Mouse (Mus musculus): Measurements from ENCODE around the gene Eps8. TPM values are rescaled to one million over a fixed set of nuclear protein-coding genes. Genes with fewer than 3 reads are reported as not detected.
A peak's percentile ranks its signal among the peaks of the same experiment; 100 is the strongest.

Gene Eps8
- polyA plus RNA-seq, 1 experiment from 2014 or later, result 8.6 TPM

DNA sequence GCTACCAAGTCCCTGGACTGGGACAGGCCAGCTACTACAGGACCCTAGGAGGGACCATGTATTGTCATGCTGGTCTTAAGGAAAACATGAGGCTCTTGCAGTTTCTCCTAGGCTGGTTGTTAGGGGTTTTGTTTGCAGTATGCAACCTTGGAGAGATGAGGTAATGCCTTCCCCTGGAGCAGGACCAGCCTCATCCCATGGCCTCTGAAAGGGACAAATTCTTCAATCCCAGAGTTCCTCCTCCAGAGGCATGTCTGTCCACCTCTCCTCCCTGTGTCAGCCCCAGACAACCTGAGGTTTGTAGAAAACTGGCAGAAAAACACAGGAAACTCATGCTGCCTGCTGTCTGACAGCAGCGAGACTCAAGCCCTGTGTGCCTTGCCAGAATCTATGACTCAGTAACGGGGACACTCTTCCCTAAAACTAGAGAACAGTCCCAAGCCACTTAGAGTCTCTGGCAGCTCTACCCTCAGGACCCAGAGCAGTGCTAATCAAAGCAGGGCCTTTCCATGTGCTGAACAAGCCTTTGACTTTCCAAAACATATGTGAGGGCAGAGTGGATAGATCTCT, 36.0 kb upstream of the Eps8 start:
- no peaks in the 10 kb centered on the region for H3K9me3 ChIP-seq (ENCODE audit: control insufficient read depth, low read length)
- ATAC-seq (ENCODE audit: insufficient number of reproducible peaks, low FRiP score, low TSS enrichment, low read depth), result no peak
- H3K4me2 ChIP-seq (ENCODE audit: low read depth, severe bottlenecking), result no peak overlapping the region
- H3K36me3 ChIP-seq (ENCODE audit: control insufficient read depth, insufficient read depth, low read length), result no peaks in the 10 kb centered on the region
- H3K4me1 ChIP-seq (ENCODE audit: control insufficient read depth, insufficient read depth, low read length), result no peaks in the 10 kb centered on the region
- no peak overlapping the region for H3K27ac ChIP-seq (replicated peaks; ENCODE audit: low read depth, low read length)
- no peak overlapping the region for H3K4me3 ChIP-seq (ENCODE audit: low read depth, low read length)
- H3K27me3 ChIP-seq (ENCODE audit: control insufficient read depth, insufficient read depth, low read length), result no peaks in the 10 kb centered on the region
- 85% methylated on average over 2 of the region's 2 CpGs for WGBS
- DNase-seq (ENCODE audit: low spot score), result no peak
- no peak overlapping the region for H3K9ac ChIP-seq (ENCODE audit: low read length)

DNA sequence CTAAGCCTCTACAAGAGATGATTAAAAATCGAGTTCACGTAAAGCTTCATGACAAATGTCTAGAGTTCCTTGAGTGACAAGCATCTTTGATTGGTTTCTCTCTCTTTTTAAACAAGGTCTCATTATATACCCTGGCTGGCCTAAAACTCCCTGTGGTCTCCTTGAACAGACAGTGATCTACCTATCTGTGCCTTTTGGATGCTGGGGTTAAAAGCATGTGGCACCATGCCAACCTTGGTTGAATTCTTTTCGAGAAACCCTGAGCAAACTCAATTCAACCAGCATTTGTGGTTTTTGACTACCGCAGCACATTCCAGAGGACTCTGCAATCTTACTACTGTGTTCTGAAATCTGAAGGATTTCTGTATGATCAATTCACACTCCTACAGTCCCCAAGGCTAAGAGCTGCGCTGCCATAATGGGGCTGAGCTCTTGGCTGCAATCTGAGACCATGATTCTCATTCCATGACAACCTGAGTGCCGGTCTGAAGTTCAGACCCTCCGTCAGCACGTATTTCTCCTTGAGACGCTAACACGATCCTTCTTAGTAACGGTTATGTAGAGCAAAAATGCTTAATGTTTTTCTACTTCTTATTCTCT, 33.9 kb upstream of the Eps8 start:
- Histone ChIP-seq H3K9ac (ENCODE audit: low read length) (no peak overlapping the region), H3K4me2 (ENCODE audit: low read depth, severe bottlenecking) (no peak overlapping the region)
- no peak for ATAC-seq (ENCODE audit: insufficient number of reproducible peaks, low FRiP score, low TSS enrichment, low read depth)

DNA sequence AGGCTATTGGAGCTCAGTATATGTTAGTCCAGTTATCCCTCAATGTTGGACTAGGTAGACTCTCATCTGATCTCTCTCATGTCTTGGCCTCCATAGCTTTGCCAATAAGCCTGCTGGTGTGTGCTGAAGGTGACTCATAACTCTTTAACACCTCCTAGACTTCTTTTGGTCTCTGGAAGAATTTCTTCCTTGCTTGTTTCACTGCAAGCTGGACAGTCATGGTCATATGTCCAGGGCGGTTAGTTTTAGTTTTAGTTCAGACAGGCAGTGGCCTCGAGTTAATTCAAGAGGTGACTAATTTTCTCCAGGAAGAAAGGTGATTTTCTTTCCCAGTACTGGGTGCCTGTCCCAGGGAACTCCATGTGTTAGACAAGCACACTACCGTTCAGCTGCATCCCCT, 33.4 kb upstream of the Eps8 start:
- Histone ChIP-seq H3K36me3 (ENCODE audit: control insufficient read depth, insufficient read depth, low read length) (no peaks in the 10 kb centered on the region), H3K4me2 (ENCODE audit: low read depth, severe bottlenecking) (no peak overlapping the region), H3K9ac (ENCODE audit: low read length) (no peak overlapping the region), H3K9me3 (ENCODE audit: control insufficient read depth, low read length) (no peaks in the 10 kb centered on the region), H3K4me3 (ENCODE audit: low read depth, low read length) (no peak overlapping the region), H3K27me3 (ENCODE audit: control insufficient read depth, insufficient read depth, low read length) (no peaks in the 10 kb centered on the region), H3K27ac (replicated peaks; ENCODE audit: low read depth, low read length) (no peak overlapping the region), H3K4me1 (ENCODE audit: control insufficient read depth, insufficient read depth, low read length) (no peaks in the 10 kb centered on the region)
- WGBS, result 86% methylated on average over 3 of the region's 3 CpGs
- no peak for ATAC-seq (ENCODE audit: insufficient number of reproducible peaks, low FRiP score, low TSS enrichment, low read depth)
- DNase-seq (ENCODE audit: low spot score), result no peak

More for the DNA sequence above, 33.9 kb upstream of the Eps8 start:
- H3K27me3 ChIP-seq (ENCODE audit: control insufficient read depth, insufficient read depth, low read length), result no peaks in the 10 kb centered on the region
- DNase-seq (ENCODE audit: low spot score), result no peak
- no peaks in the 10 kb centered on the region for H3K9me3 ChIP-seq (ENCODE audit: control insufficient read depth, low read length)
- 89% methylated on average over 11 of the region's 11 CpGs for WGBS
- H3K4me3 ChIP-seq (ENCODE audit: low read depth, low read length), result no peak overlapping the region
- H3K36me3 ChIP-seq (ENCODE audit: control insufficient read depth, insufficient read depth, low read length), result no peaks in the 10 kb centered on the region
- no peak overlapping the region for H3K27ac ChIP-seq (replicated peaks; ENCODE audit: low read depth, low read length)
- H3K4me1 ChIP-seq (ENCODE audit: control insufficient read depth, insufficient read depth, low read length), result no peaks in the 10 kb centered on the region

DNA sequence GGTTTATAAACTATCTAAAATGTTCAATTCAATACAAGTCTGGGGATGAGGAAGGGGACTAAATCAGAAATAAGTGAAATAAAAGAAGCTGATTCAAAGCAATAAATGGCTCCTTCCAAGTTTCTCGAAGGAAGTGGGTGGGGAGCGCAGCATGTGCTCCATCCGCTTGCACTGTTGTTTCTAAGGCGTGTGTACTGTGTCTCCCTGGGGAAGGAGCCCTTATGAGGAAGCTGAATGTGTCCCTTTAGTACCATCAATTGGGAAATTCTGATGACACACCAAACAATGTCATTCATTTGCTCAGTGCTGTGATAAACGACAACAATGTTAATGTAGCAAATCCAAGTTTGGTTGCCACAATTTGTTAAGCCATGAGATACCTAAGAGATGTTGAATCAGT, 33.0 kb upstream of the Eps8 start:
- DNase-seq (ENCODE audit: low spot score) (no peak), ATAC-seq (ENCODE audit: insufficient number of reproducible peaks, low FRiP score, low TSS enrichment, low read depth) (no peak)
- Histone ChIP-seq H3K4me1 (ENCODE audit: control insufficient read depth, insufficient read depth, low read length) (no peaks in the 10 kb centered on the region), H3K27ac (replicated peaks; ENCODE audit: low read depth, low read length) (no peak overlapping the region), H3K36me3 (ENCODE audit: control insufficient read depth, insufficient read depth, low read length) (no peaks in the 10 kb centered on the region), H3K4me3 (ENCODE audit: low read depth, low read length) (no peak overlapping the region), H3K4me2 (ENCODE audit: low read depth, severe bottlenecking) (no peak overlapping the region), H3K9me3 (ENCODE audit: control insufficient read depth, low read length) (no peaks in the 10 kb centered on the region), H3K27me3 (ENCODE audit: control insufficient read depth, insufficient read depth, low read length) (no peaks in the 10 kb centered on the region), H3K9ac (ENCODE audit: low read length) (no peak overlapping the region)
- 92% methylated on average over 5 of the region's 5 CpGs for WGBS

DNA sequence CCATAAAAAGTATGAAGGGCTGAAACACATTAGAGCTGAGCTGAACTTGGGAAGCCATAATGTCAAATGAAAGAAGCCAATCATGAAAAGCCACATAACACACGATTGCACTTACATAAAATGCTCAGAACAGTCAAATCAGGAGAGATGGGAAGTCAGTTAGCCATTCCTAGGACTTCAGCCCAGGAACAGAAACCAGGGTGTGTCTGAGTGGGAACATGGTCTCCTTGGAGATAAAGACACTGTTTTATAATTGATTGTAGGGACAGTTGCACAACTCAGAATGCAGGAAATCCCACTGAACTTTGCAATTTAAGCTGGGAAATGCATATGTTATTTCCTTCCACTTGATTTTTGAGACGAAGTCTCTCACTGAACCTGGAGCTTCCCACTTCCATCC, 28.0 kb upstream of the Eps8 start:
- no peaks in the 10 kb centered on the region for H3K4me1 ChIP-seq (ENCODE audit: control insufficient read depth, insufficient read depth, low read length)
- no peak for DNase-seq (ENCODE audit: low spot score)
- no peak overlapping the region for H3K9ac ChIP-seq (ENCODE audit: low read length)
- no peak overlapping the region for H3K27ac ChIP-seq (replicated peaks; ENCODE audit: low read depth, low read length)
- H3K9me3 ChIP-seq (ENCODE audit: control insufficient read depth, low read length), result no peaks in the 10 kb centered on the region
- no peaks in the 10 kb centered on the region for H3K27me3 ChIP-seq (ENCODE audit: control insufficient read depth, insufficient read depth, low read length)
- WGBS, result 91% methylated on average over 2 of the region's 2 CpGs
- no peaks in the 10 kb centered on the region for H3K36me3 ChIP-seq (ENCODE audit: control insufficient read depth, insufficient read depth, low read length)
- no peak for ATAC-seq (ENCODE audit: insufficient number of reproducible peaks, low FRiP score, low TSS enrichment, low read depth)
- H3K4me2 ChIP-seq (ENCODE audit: low read depth, severe bottlenecking), result no peak overlapping the region
- no peak overlapping the region for H3K4me3 ChIP-seq (ENCODE audit: low read depth, low read length)

DNA sequence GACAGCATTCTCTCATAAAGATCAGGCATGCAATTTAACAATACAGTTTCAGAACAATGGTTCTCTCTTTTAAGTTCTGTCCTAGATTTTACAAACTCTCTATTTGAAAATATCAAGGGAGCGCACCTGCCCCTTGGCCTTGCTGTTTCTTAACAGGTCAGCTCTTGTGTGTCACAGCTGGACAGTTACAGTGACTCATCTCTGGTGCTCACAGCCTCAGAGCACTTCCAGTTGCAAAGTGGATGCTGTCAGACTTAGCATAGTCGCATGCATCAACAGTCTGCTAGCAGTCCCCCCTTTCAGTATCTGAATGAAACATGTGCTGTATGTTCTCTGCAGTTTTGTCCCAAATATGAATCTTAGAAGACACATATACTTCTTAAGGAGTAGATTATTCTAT, 26.3 kb upstream of the Eps8 start:
- WGBS, result 88% methylated on average over 2 of the region's 2 CpGs
- no peak overlapping the region for H3K4me3 ChIP-seq (ENCODE audit: low read depth, low read length)
- H3K36me3 ChIP-seq (ENCODE audit: control insufficient read depth, insufficient read depth, low read length), result no peaks in the 10 kb centered on the region
- H3K9me3 ChIP-seq (ENCODE audit: control insufficient read depth, low read length), result no peaks in the 10 kb centered on the region
- H3K27me3 ChIP-seq (ENCODE audit: control insufficient read depth, insufficient read depth, low read length), result no peaks in the 10 kb centered on the region
- ATAC-seq (ENCODE audit: insufficient number of reproducible peaks, low FRiP score, low TSS enrichment, low read depth), result no peak
- no peak overlapping the region for H3K27ac ChIP-seq (replicated peaks; ENCODE audit: low read depth, low read length)
- no peak overlapping the region for H3K9ac ChIP-seq (ENCODE audit: low read length)
- no peaks in the 10 kb centered on the region for H3K4me1 ChIP-seq (ENCODE audit: control insufficient read depth, insufficient read depth, low read length)
- DNase-seq (ENCODE audit: low spot score), result no peak
- H3K4me2 ChIP-seq (ENCODE audit: low read depth, severe bottlenecking), result no peak overlapping the region

DNA sequence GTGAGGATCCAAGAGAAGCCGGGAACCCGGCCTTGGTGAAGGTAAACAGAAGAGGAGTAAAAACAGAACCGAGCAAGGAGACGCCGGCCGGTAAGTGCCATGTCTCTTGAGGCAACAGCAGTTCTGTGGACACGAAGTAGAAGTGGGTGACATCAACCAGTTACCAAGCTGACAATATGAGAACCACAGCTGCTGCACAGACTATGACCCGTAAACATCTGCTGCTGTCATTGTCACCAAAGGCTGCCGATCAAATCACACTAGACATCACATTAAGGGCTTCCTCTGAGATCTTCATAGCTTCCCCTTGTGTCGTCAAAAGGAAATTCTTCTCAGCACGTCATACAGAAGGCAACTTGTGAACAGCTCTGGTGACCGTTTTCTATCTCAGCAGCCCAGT, 21.9 kb upstream of the Eps8 start:
- 93% methylated on average over 12 of the region's 12 CpGs for WGBS
- H3K9me3 ChIP-seq (ENCODE audit: control insufficient read depth, low read length), result no peaks in the 10 kb centered on the region
- H3K4me3 ChIP-seq (ENCODE audit: low read depth, low read length), result no peak overlapping the region
- no peak for DNase-seq (ENCODE audit: low spot score)
- no peaks in the 10 kb centered on the region for H3K27me3 ChIP-seq (ENCODE audit: control insufficient read depth, insufficient read depth, low read length)
- H3K27ac ChIP-seq (replicated peaks; ENCODE audit: low read depth, low read length), result no peak overlapping the region
- no peak for ATAC-seq (ENCODE audit: insufficient number of reproducible peaks, low FRiP score, low TSS enrichment, low read depth)
- no peak overlapping the region for H3K4me2 ChIP-seq (ENCODE audit: low read depth, severe bottlenecking)
- H3K4me1 ChIP-seq (ENCODE audit: control insufficient read depth, insufficient read depth, low read length), result no peaks in the 10 kb centered on the region
- H3K9ac ChIP-seq (ENCODE audit: low read length), result no peak overlapping the region
- no peaks in the 10 kb centered on the region for H3K36me3 ChIP-seq (ENCODE audit: control insufficient read depth, insufficient read depth, low read length)

DNA sequence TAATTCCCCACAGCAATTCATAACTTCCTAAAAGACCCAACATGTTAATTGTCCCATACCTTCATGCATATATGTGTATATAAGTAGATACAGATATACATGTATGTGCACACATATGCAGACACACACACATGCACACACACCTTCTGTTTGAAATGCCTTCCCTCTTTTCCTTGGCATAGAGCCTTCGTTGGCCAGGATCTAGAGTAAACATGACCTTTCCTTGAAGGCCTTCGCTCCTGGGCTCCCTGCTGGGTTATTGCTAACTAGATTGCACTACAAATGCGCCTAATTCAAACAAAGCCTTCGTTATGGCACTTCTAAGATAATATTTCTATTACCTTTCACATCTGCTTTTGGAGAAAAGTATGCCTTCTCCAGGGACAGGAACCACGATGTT, 20.9 kb upstream of the Eps8 start:
- no peak overlapping the region for H3K4me2 ChIP-seq (ENCODE audit: low read depth, severe bottlenecking)
- H3K9me3 ChIP-seq (ENCODE audit: control insufficient read depth, low read length), result no peaks in the 10 kb centered on the region
- no peak overlapping the region for H3K4me3 ChIP-seq (ENCODE audit: low read depth, low read length)
- H3K36me3 ChIP-seq (ENCODE audit: control insufficient read depth, insufficient read depth, low read length), result no peaks in the 10 kb centered on the region
- no peaks in the 10 kb centered on the region for H3K4me1 ChIP-seq (ENCODE audit: control insufficient read depth, insufficient read depth, low read length)
- H3K9ac ChIP-seq (ENCODE audit: low read length), result no peak overlapping the region
- DNase-seq (ENCODE audit: low spot score) (no peak), ATAC-seq (ENCODE audit: insufficient number of reproducible peaks, low FRiP score, low TSS enrichment, low read depth) (no peak)
- H3K27me3 ChIP-seq (ENCODE audit: control insufficient read depth, insufficient read depth, low read length), result no peaks in the 10 kb centered on the region
- no peak overlapping the region for H3K27ac ChIP-seq (replicated peaks; ENCODE audit: low read depth, low read length)
- 53% methylated on average over 5 of the region's 5 CpGs for WGBS

DNA sequence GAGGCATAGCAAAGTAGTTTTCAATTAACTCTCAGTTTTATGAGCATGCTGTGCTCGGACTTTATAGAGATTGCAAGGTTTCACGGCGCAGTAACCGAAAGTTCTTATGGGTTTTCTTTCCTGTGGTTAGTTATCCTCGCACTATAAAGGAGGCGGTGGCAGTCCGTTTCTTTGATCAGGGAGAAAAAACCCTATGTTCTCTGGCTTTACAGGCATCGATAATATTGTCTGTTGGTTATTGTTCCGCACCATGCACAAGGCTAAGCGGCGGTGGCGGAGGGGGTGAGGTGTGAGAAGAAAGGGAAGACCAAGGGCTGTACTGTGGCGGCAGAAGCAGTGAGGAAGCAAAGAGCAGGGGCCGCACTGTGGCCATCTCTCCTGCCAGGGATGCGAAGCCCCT, 18.6 kb upstream of the Eps8 start:
- Histone ChIP-seq H3K9me3 (ENCODE audit: control insufficient read depth, low read length) (no peaks in the 10 kb centered on the region), H3K4me2 (ENCODE audit: low read depth, severe bottlenecking) (peak overlapping the region; percentile 10; the same call in 1 of the 2 replicates), H3K4me1 (ENCODE audit: control insufficient read depth, insufficient read depth, low read length) (no peaks in the 10 kb centered on the region), H3K27ac (replicated peaks; ENCODE audit: low read depth, low read length) (no peak overlapping the region), H3K9ac (ENCODE audit: low read length) (no peak overlapping the region), H3K36me3 (ENCODE audit: control insufficient read depth, insufficient read depth, low read length) (no peaks in the 10 kb centered on the region), H3K27me3 (ENCODE audit: control insufficient read depth, insufficient read depth, low read length) (no peaks in the 10 kb centered on the region), H3K4me3 (ENCODE audit: low read depth, low read length) (no peak overlapping the region)
- DNase-seq (ENCODE audit: low spot score), result peak; percentile 62
- 38% methylated on average over 15 of the region's 15 CpGs for WGBS
- peak; percentile 75 for ATAC-seq (ENCODE audit: insufficient number of reproducible peaks, low FRiP score, low TSS enrichment, low read depth)

Data from limb, embryonic 11.5 days (tissue).